ENCODE assay signal across 8 mouse cellular contexts in the genomic region with DNA sequence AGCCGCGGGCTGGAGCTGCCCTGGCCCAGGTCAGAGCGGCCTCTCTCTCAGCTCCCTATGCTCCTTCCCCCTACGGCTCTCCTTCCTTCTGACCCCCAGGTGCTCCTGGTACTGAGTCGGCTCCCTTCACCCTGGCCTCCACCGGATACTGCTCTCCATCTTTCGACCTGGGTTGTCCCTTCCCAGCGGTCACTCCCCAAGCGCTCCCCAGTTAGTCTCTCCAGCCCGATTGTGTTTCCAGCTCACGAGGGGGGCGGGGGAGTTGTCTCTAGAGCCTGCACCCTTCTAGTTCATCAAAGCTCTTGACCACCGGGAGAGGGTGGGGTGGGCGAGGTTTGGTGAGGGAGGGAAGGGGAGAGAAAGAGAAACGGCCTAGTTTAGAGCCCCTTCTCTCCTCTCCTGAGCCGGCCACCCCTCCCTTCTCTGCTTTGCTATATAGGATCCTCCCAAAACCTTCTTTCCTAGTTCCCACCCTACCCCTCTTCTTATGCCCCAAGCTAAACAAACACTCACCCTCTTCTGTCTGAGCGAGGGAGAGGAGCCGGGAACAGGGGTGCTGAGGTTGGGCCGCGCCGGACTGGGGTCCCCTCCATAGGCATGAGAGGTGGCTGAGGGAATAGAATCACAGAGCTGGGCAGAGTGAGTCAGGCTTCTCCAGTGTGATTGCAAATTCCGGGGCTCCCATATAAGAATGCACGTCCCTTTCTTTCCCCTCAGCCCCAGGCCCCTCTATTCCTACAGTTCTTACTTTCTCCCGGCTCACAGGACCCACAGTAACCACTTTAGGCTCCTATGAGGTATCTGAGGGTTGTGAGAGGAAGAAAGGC. TPM values are rescaled to one million over a fixed set of nuclear protein-coding genes. Genes with fewer than 3 reads are reported as not detected.
A peak's percentile ranks its signal among the peaks of the same experiment; 100 is the strongest.
DNase-seq lines count a peak whose midpoint lies in the region; ATAC-seq and TF ChIP-seq lines count a peak whose summit lies in the region.

No protein-coding gene starts in this region.

- DNase-seq in cerebellum, adult 2 months = peak; percentile 20 to 50
- DNase-seq in cerebellum, adult 9-11 months = no peak
- DNase-seq in lung, postnatal 14 days = no peak
- peak; percentile 21 for DNase-seq in stomach, postnatal 0 days (ENCODE audit: low spot score)
- DNase-seq in kidney, postnatal 36 days = no peak

- H3K4me2 ChIP-seq in lung, embryonic 16.5 days (ENCODE audit: low read depth, low read length) = peak overlapping the region; percentile 93
- peak overlapping the region; percentile 81 for H3K4me2 ChIP-seq in forebrain, embryonic 13.5 days
- peak overlapping the region; percentile 75 for H3K4me2 ChIP-seq in liver, embryonic 12.5 days
- peak overlapping the region; percentile 88 for H3K4me2 ChIP-seq in stomach, postnatal 0 days (replicated peaks; ENCODE audit: low read depth)

- 3% methylated on average over 21 of the region's 24 CpGs for WGBS in cerebellum, adult 2 months
- 7% methylated on average over 24 of the region's 24 CpGs for WGBS in lung, embryonic 16.5 days
- WGBS in forebrain, embryonic 13.5 days = 1% methylated on average over 24 of the region's 24 CpGs
- 9% methylated on average over 24 of the region's 24 CpGs for WGBS in liver, embryonic 12.5 days (ENCODE audit: insufficient replicate concordance)
- WGBS in stomach, postnatal 0 days = 5% methylated on average over 22 of the region's 24 CpGs

- TF ChIP-seq CTCF in cerebellum, adult 2 months (IDR thresholded peaks at IDR 0.05; ENCODE audit: borderline replicate concordance, insufficient read depth, low read depth, low read length) = no peak
- no peak for TF ChIP-seq CTCF in stomach, postnatal 0 days (IDR thresholded peaks at IDR 0.05; ENCODE audit: low read depth)

- peak overlapping the region; percentile 77 for H3K27ac ChIP-seq in cerebellum, adult 2 months (ENCODE audit: insufficient read depth, low read length)
- H3K27ac ChIP-seq in lung, embryonic 16.5 days (ENCODE audit: low read length) = no peak overlapping the region
- H3K27ac ChIP-seq in forebrain, embryonic 13.5 days = peak overlapping the region; percentile 82
- H3K27ac ChIP-seq in liver, embryonic 12.5 days = no peak overlapping the region
- H3K27ac ChIP-seq in stomach, postnatal 0 days (replicated peaks) = peak overlapping the region; percentile 45; the same call in 1 of the 2 replicates

- TF ChIP-seq EP300 in stomach, postnatal 0 days (optimal IDR thresholded peaks at IDR 0.05) = no peak

- H3K4me1 ChIP-seq in cerebellum, adult 2 months (ENCODE audit: control insufficient read depth, insufficient read depth, low read length) = peaks cover 12% of the 10 kb centered on the region
- H3K4me1 ChIP-seq in lung, embryonic 16.5 days (replicated peaks; ENCODE audit: control insufficient read depth, insufficient read depth, low read length) = peaks cover 6% of the 10 kb centered on the region
- peaks cover 20% of the 10 kb centered on the region for H3K4me1 ChIP-seq in forebrain, embryonic 13.5 days
- peaks cover 15% of the 10 kb centered on the region for H3K4me1 ChIP-seq in liver, embryonic 12.5 days
- 0 out of 2 replicates have a peak, but pooled peaks cover 2% of the 10 kb centered on the region for H3K4me1 ChIP-seq in stomach, postnatal 0 days (replicated peaks; ENCODE audit: control insufficient read depth, insufficient read depth)

- no peaks in the 10 kb centered on the region for H3K36me3 ChIP-seq in lung, embryonic 16.5 days (ENCODE audit: control insufficient read depth, insufficient read depth, low read length)
- H3K36me3 ChIP-seq in forebrain, embryonic 13.5 days (ENCODE audit: poor library complexity, severe bottlenecking) = peaks cover 17% of the 10 kb centered on the region; the same call in 1 of the 2 replicates
- no peaks in the 10 kb centered on the region for H3K36me3 ChIP-seq in liver, embryonic 12.5 days
- no peaks in the 10 kb centered on the region for H3K36me3 ChIP-seq in stomach, postnatal 0 days (ENCODE audit: control insufficient read depth, insufficient read depth, low read length)

- ATAC-seq in lung, embryonic 16.5 days (ENCODE audit: low read depth) = peak; percentile 61
- ATAC-seq in forebrain, embryonic 13.5 days = peak; percentile 72
- 0 out of 2 replicates have a peak, but pooled peaks have one; percentile 14 for ATAC-seq in liver, embryonic 12.5 days
- ATAC-seq in stomach, postnatal 0 days (ENCODE audit: low FRiP score, low TSS enrichment) = peak; percentile 67

- TF ChIP-seq POLR2A in cerebellum, adult 2 months (IDR thresholded peaks at IDR 0.05; ENCODE audit: borderline replicate concordance, insufficient read depth, low read length) = no peak

- H3K27me3 ChIP-seq in cerebellum, adult 2 months (ENCODE audit: control insufficient read depth, insufficient read depth, low read length) = no peaks in the 10 kb centered on the region
- H3K27me3 ChIP-seq in lung, embryonic 16.5 days (ENCODE audit: control insufficient read depth, insufficient read depth, low read depth, low read length) = peaks cover 10% of the 10 kb centered on the region
- peaks cover 15% of the 10 kb centered on the region; the same call in 1 of the 2 replicates for H3K27me3 ChIP-seq in forebrain, embryonic 13.5 days
- peaks cover 95% of the 10 kb centered on the region for H3K27me3 ChIP-seq in liver, embryonic 12.5 days (replicated peaks)
- H3K27me3 ChIP-seq in stomach, postnatal 0 days (ENCODE audit: control insufficient read depth, insufficient read depth, low read length) = no peaks in the 10 kb centered on the region

- peak overlapping the region; percentile 63 for H3K9ac ChIP-seq in lung, embryonic 16.5 days (ENCODE audit: low read length)
- peak overlapping the region; percentile 84 for H3K9ac ChIP-seq in forebrain, embryonic 13.5 days
- H3K9ac ChIP-seq in liver, embryonic 12.5 days = peak overlapping the region; percentile 35; the same call in 1 of the 2 replicates
- peak overlapping the region; percentile 61 for H3K9ac ChIP-seq in stomach, postnatal 0 days (ENCODE audit: low read length)

- H3K9me3 ChIP-seq in lung, embryonic 16.5 days (ENCODE audit: control insufficient read depth, low read length) = no peaks in the 10 kb centered on the region
- no peaks in the 10 kb centered on the region for H3K9me3 ChIP-seq in forebrain, embryonic 13.5 days (replicated peaks)
- H3K9me3 ChIP-seq in liver, embryonic 12.5 days (replicated peaks) = no peaks in the 10 kb centered on the region
- H3K9me3 ChIP-seq in stomach, postnatal 0 days (ENCODE audit: control insufficient read depth, low read length) = no peaks in the 10 kb centered on the region

- peak overlapping the region; percentile 98 for H3K4me3 ChIP-seq in cerebellum, adult 2 months (replicated peaks; ENCODE audit: insufficient read depth, low read depth, low read length)
- H3K4me3 ChIP-seq in lung, embryonic 16.5 days (ENCODE audit: low read length) = peak overlapping the region; percentile 56
- H3K4me3 ChIP-seq in forebrain, embryonic 13.5 days = peak overlapping the region; percentile 70
- H3K4me3 ChIP-seq in liver, embryonic 12.5 days = peak overlapping the region; percentile 57
- peak overlapping the region; percentile 60 for H3K4me3 ChIP-seq in stomach, postnatal 0 days (ENCODE audit: low read depth, low read length)

RNA-seq across cellular contexts. Expression of gene Ccdc136, which starts 0.8 kb away (rescaled TPM):
- 154 and 164 TPM in 2 replicates for polyA plus RNA-seq in cerebellum, adult 2 months (2012; rRNA removed)
- 12.8 and 13.8 TPM in 2 replicates for polyA plus RNA-seq in lung, embryonic 16.5 days (2015; fragmentation: Nextera tagmentation; extraction: Ambion mirVana)
- 34.3 and 37.0 TPM in 2 replicates for polyA plus RNA-seq in forebrain, embryonic 13.5 days (2015; fragmentation: Nextera tagmentation; extraction: Ambion mirVana)
- 0.94 and 1.8 TPM in 2 replicates for polyA plus RNA-seq in liver, embryonic 12.5 days (2016; fragmentation: Nextera tagmentation; extraction: Ambion mirVana)
- 12.4 and 12.6 TPM in 2 replicates for polyA plus RNA-seq in stomach, postnatal 0 days (2015; fragmentation: Nextera tagmentation; extraction: Ambion mirVana)

RNA-seq across cellular contexts. Expression of gene Opn1sw, which starts 8.7 kb away (rescaled TPM):
- not detected in 2 replicates for polyA plus RNA-seq in cerebellum, adult 2 months (2012; rRNA removed)
- 0.35 and 0.48 TPM in 2 replicates for polyA plus RNA-seq in lung, embryonic 16.5 days (2015; fragmentation: Nextera tagmentation; extraction: Ambion mirVana)
- polyA plus RNA-seq in forebrain, embryonic 13.5 days (2015; fragmentation: Nextera tagmentation; extraction: Ambion mirVana) = 0.44 TPM in 2 replicates
- 0.08 TPM in 1 of 2 replicates, not detected in the other for polyA plus RNA-seq in liver, embryonic 12.5 days (2016; fragmentation: Nextera tagmentation; extraction: Ambion mirVana)
- polyA plus RNA-seq in stomach, postnatal 0 days (2015; fragmentation: Nextera tagmentation; extraction: Ambion mirVana) = 1.9 and 2.1 TPM in 2 replicates

RNA-seq across cellular contexts. Expression of gene Flnc, which starts 36.1 kb away (rescaled TPM):
- 0.65 and 0.72 TPM in 2 replicates for polyA plus RNA-seq in cerebellum, adult 2 months (2012; rRNA removed)
- polyA plus RNA-seq in lung, embryonic 16.5 days (2015; fragmentation: Nextera tagmentation; extraction: Ambion mirVana) = 5.7 and 5.8 TPM in 2 replicates
- 1.5 and 1.6 TPM in 2 replicates for polyA plus RNA-seq in forebrain, embryonic 13.5 days (2015; fragmentation: Nextera tagmentation; extraction: Ambion mirVana)
- 2.2 and 2.8 TPM in 2 replicates for polyA plus RNA-seq in liver, embryonic 12.5 days (2016; fragmentation: Nextera tagmentation; extraction: Ambion mirVana)
- 5.5 and 5.9 TPM in 2 replicates for polyA plus RNA-seq in stomach, postnatal 0 days (2015; fragmentation: Nextera tagmentation; extraction: Ambion mirVana)

RNA-seq across cellular contexts. Expression of gene Calu, which starts 49.1 kb away (rescaled TPM):
- polyA plus RNA-seq in cerebellum, adult 2 months (2012; rRNA removed) = 68.0 and 68.6 TPM in 2 replicates
- polyA plus RNA-seq in lung, embryonic 16.5 days (2015; fragmentation: Nextera tagmentation; extraction: Ambion mirVana) = 442 and 447 TPM in 2 replicates
- polyA plus RNA-seq in forebrain, embryonic 13.5 days (2015; fragmentation: Nextera tagmentation; extraction: Ambion mirVana) = 163 and 177 TPM in 2 replicates
- polyA plus RNA-seq in liver, embryonic 12.5 days (2016; fragmentation: Nextera tagmentation; extraction: Ambion mirVana) = 127 and 131 TPM in 2 replicates
- 174 and 205 TPM in 2 replicates for polyA plus RNA-seq in stomach, postnatal 0 days (2015; fragmentation: Nextera tagmentation; extraction: Ambion mirVana)

Comparison
In these comparisons a context has a peak if more than half of its experiments do, and no peak if none do; other contexts are left out.
1. DNase-seq: peak in cerebellum, adult 2 months (2 of 2) and stomach, postnatal 0 days (single experiment); none in cerebellum, adult 9-11 months (single experiment), lung, postnatal 14 days (single experiment) and kidney, postnatal 36 days (0 of 2).
2. H3K27ac ChIP-seq: peak in cerebellum, adult 2 months (single experiment), forebrain, embryonic 13.5 days (single experiment) and stomach, postnatal 0 days (single experiment); none in lung, embryonic 16.5 days (single experiment) and liver, embryonic 12.5 days (single experiment).
3. ATAC-seq: peak in every context shown above with its lines; median percentile 72 in forebrain, embryonic 13.5 days; 67 in stomach, postnatal 0 days; 61 in lung, embryonic 16.5 days; 14 in liver, embryonic 12.5 days.
4. Peak in every context shown above with its lines, with median percentiles within 50 percentile points of each other: H3K4me3 ChIP-seq, H3K4me2 ChIP-seq and H3K9ac ChIP-seq.